Mouse (Mus musculus): Measurements from ENCODE around the gene Tigd3.
A peak's percentile ranks its signal among the peaks of the same experiment; 100 is the strongest.

GRCm38 (mm10) chr19:5848032-5848825 is 45.7 kb downstream of the Tigd3 start:
- TF ChIP-seq POLR2A (IDR thresholded peaks at IDR 0.05; ENCODE audit: insufficient read length, low read depth): peak; percentile 54
- no peak for TF ChIP-seq SRF (IDR thresholded peaks at IDR 0.05; ENCODE audit: control insufficient read depth, insufficient read length, low read depth)
- TF ChIP-seq TCF12 (IDR thresholded peaks at IDR 0.05; ENCODE audit: insufficient read depth, poor library complexity, severe bottlenecking): no peak
- TF ChIP-seq E2F4 (IDR thresholded peaks at IDR 0.05; ENCODE audit: insufficient read depth): no peak
